Mouse (Mus musculus) C2C12 (cell line): Measurements from ENCODE around the gene Glyatl3. TPM values are rescaled to one million over a fixed set of nuclear protein-coding genes. Genes with fewer than 3 reads are reported as not detected.
A peak's percentile ranks its signal among the peaks of the same experiment; 100 is the strongest.

ENCODE experiments used
- H3K27me3 ChIP-seq: one replicate; pipeline ENCODE4 v1.6.1; 2011; ENCODE audit not compliant: control insufficient read depth, insufficient read depth, insufficient read length
- H3K36me3 ChIP-seq: one replicate; pipeline ENCODE4 v1.6.1; 2011; ENCODE audit not compliant: control insufficient read depth, insufficient read depth
- H3K4me3 ChIP-seq: one replicate; pipeline ENCODE4 v1.5.1; 2011; ENCODE audit warnings: mild to moderate bottlenecking, control low read depth; ENCODE audit not compliant: poor library complexity, insufficient read depth, severe bottlenecking
- H3K79me2 ChIP-seq: one replicate; pipeline ENCODE4 v1.6.1; 2011; ENCODE audit not compliant: control insufficient read depth, insufficient read depth
- H3K79me3 ChIP-seq: one replicate; pipeline ENCODE4 v1.6.1; 2011; ENCODE audit warnings: low read depth, control low read depth
- H3ac ChIP-seq: one replicate; pipeline ENCODE3; 2011; ENCODE audit warnings: low read depth; ENCODE audit not compliant: control insufficient read depth, insufficient read length
- CEBPB ChIP-seq: IDR thresholded peaks from one replicate; pipeline ENCODE4 v1.6.1; 2011; ENCODE audit warnings: low read depth, mild to moderate bottlenecking, control low read depth, moderate library complexity
- CTCF ChIP-seq: IDR thresholded peaks from one replicate; pipeline ENCODE4 v1.5.1; 2011; ENCODE audit not compliant: control insufficient read depth, insufficient read depth, insufficient read length
- FOSL1 ChIP-seq: IDR thresholded peaks from one replicate; pipeline ENCODE4 v1.8.0; 2011; ENCODE audit warnings: mild to moderate bottlenecking, low read length; ENCODE audit not compliant: poor library complexity, insufficient read depth, severe bottlenecking
- MAX ChIP-seq: IDR thresholded peaks from one replicate; pipeline ENCODE4 v1.6.1; 2011; ENCODE audit warnings: mild to moderate bottlenecking, control low read depth
- MYOD1 ChIP-seq: IDR thresholded peaks from one replicate; pipeline ENCODE4 v1.6.1; 2011; ENCODE audit warnings: low read depth; ENCODE audit not compliant: control insufficient read depth, insufficient read length
- MYOG ChIP-seq: IDR thresholded peaks from one replicate; pipeline ENCODE4 v1.6.1; 2011; ENCODE audit not compliant: control insufficient read depth, insufficient read length; ENCODE audit errors: extremely low read depth
- USF1 ChIP-seq: IDR thresholded peaks from one replicate; pipeline ENCODE4 v1.6.1; 2011; ENCODE audit warnings: low read depth, mild to moderate bottlenecking, control low read depth, moderate library complexity
- long read RNA-seq, 2 experiments: library from polyadenylated mRNA; unstranded; transcript quantifications; one replicate each; pipeline ENCODE4 v2.0.0; 2019 to 2020
- polyA plus RNA-seq: library from polyadenylated mRNA; unstranded; fragments of >200 nt; fragmentation: generic; extraction: Trizol; gene quantifications from one replicate; pipeline ENCODE4 v1.2.1, GENCODE M21; 2012; ENCODE audit warnings: missing spikeins

Glyatl3 gene
- polyA plus RNA-seq = not detected
- long read RNA-seq, experiment 1 = 0 reads
- long read RNA-seq, experiment 2 = 0 reads

DNA sequence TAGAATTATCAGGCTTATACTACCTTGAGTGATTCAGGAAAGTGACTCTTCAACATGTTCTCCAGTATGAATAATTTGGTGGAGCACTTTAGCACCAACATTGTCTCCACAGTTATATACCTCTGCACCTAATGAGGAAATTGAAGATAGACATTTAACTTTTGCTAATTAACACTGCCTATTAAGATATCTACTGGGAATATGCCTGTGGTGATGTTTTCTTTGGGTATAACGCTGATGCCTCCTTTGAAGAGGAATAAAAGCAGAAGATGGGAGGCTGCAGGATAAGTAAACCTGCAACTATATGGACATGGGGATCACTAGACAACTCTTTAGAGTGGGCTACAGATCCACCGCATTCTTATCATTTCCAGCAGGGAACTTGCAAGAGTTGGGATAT is at the start of gene Glyatl3:
Gene Glyatl3 (minus strand): TSS at position 101 of the 400 bp plus-strand sequence.
- no peaks in the 10 kb centered on the region for H3K79me2 ChIP-seq
- H3K79me3 ChIP-seq = no peaks in the 10 kb centered on the region
- H3K36me3 ChIP-seq = no peaks in the 10 kb centered on the region
- no peak for TF ChIP-seq MYOG
- no peak for TF ChIP-seq USF1
- TF ChIP-seq MAX = no peak
- no peak for TF ChIP-seq MYOD1
- TF ChIP-seq FOSL1 = no peak
- TF ChIP-seq CEBPB = no peak
- no peak for TF ChIP-seq CTCF
- no peaks in the 10 kb centered on the region for H3K27me3 ChIP-seq
- no peak within 1 kb of the TSS for H3K4me3 ChIP-seq
- no peak within 1 kb of the TSS for H3ac ChIP-seq

DNA sequence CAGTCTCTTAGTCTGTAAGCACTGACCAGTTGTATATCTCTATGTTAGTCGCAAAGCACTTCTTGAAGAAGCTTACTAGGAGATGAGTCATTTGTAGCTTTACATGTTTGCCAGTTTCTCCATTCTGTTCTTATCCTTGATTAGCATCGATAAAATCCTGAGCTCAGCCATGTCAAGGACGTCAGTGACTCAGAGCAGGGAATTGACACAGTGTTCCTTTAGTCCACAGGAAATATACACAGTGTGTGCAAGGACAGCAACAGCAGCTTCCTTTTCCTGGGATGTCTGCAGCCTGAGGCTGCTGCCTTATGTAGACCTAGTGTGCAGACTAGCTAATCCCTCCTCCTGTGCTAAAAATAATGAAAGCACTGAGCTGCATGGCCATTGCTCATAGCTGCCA is 34.4 kb upstream of the Glyatl3 start:
- no peaks in the 10 kb centered on the region for H3K27me3 ChIP-seq
- no peak overlapping the region for H3ac ChIP-seq
- TF ChIP-seq CTCF (no peak), MYOD1 (no peak), FOSL1 (no peak), MYOG (no peak), CEBPB (no peak), MAX (no peak), USF1 (no peak)
- no peaks in the 10 kb centered on the region for H3K79me3 ChIP-seq
- H3K4me3 ChIP-seq = no peak overlapping the region
- peaks cover 3% of the 10 kb centered on the region for H3K36me3 ChIP-seq
- H3K79me2 ChIP-seq = no peaks in the 10 kb centered on the region

DNA sequence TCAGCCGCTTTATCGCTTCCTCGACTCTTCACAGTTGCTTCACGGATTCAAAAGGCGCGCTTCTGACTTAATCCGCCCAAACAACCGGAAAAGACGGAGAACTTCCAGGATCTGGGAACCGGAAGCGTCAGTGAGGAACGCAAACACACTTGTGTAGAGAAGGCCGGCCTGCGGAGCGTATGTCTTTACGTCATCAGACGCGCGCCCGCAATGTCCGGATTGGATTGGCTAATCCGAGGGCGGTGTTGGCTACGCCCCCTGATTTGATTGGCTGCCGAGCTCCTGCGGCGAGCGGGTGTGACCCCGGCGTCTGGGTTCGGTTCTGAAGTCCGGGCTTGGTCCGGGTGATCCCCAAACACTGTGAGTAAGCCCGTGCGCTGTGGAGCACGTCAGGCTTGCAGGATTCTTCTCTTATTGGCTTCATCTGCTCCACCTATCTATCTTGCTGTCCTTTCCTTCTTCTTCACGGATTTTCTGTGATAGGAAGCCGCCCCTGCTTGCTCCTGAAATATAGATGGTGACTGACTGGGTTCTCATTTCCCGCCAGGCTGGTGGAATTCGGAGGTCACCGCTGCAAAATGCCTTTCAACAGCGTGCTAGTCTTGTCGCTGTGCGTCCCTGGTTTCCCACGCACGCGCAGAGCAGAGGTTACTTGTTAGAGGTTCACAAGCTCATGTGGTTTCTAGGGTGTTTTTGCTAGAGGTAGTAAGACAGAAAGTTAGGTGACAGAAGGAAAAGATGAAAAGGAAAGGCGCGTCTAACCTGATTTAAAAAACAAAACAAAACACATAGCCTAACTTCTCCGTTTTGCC is 20.5 kb upstream of the Glyatl3 start, which contains the start of the genes Mut and Cenpq:
Gene Mut (plus strand): TSS at position 266 of the 812 bp plus-strand sequence.
Gene Cenpq (minus strand): TSS at position 628 of the 812 bp plus-strand sequence.
- Histone ChIP-seq H3K36me3 (peaks cover 17% of the 10 kb centered on the region), H3K4me3 (peak within 1 kb of the TSS; percentile 59), H3K79me2 (peaks cover 14% of the 10 kb centered on the region), H3ac (peak within 1 kb of the TSS; percentile 73), H3K27me3 (no peaks in the 10 kb centered on the region), H3K79me3 (peaks cover 8% of the 10 kb centered on the region)
- TF ChIP-seq MYOD1 (no peak), MAX (peak; percentile 31)

DNA sequence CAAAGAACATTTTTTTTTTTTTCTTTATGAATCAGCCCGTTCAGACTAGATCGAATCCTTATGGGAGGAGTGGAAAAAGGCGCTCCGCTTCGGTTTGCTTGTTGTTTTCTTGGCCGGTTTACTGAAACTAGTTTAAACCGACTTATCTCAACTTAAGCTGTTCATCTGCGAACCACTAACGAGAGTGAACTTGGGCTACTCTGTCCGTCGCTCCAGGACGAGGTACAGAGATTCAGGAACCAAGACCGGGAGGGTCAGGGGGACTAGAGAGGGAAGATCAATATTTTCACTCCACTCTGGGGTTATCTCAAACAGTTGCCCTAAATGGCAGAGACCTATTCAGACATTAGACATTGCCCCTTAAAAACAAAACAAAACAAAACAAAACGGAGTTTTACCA is 19.8 kb upstream of the Glyatl3 start:
- no peaks in the 10 kb centered on the region for H3K27me3 ChIP-seq
- no peak for TF ChIP-seq MAX
- no peak for TF ChIP-seq USF1
- no peak for TF ChIP-seq MYOG
- no peak for TF ChIP-seq CEBPB
- no peak for TF ChIP-seq CTCF
- TF ChIP-seq MYOD1 = no peak
- TF ChIP-seq FOSL1 = no peak
- peak overlapping the region; percentile 61 for H3ac ChIP-seq

DNA sequence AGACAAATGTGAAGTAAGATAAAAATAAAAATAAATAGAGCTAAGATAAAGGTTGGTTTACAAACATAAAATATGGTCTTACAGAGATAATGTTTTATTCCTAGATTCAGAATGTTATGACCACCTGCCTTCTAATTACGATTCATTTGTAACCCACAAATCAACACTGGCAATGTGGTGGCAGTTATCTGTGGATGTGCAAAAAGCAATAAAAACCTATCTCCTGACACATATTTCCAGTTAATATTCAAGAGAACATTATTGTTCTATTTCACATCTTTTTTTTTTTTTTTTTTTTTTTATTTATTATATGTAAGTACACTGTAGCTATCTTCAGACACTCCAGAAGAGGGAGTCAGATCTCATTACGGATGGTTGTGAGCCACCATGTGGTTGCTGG is 1.3 kb upstream of the Glyatl3 start:
- Histone ChIP-seq H3K79me2 (no peaks in the 10 kb centered on the region), H3K36me3 (no peaks in the 10 kb centered on the region), H3K4me3 (no peak overlapping the region), H3ac (no peak overlapping the region), H3K27me3 (no peaks in the 10 kb centered on the region), H3K79me3 (no peaks in the 10 kb centered on the region)
- no peak for TF ChIP-seq CTCF
- TF ChIP-seq MAX = no peak
- TF ChIP-seq MYOG = no peak
- TF ChIP-seq USF1 = no peak
- TF ChIP-seq MYOD1 = no peak
- no peak for TF ChIP-seq FOSL1
- no peak for TF ChIP-seq CEBPB

More for the DNA sequence above, 19.8 kb upstream of the Glyatl3 start:
- Histone ChIP-seq H3K79me3 (peaks cover 8% of the 10 kb centered on the region), H3K4me3 (peak overlapping the region; percentile 59), H3K79me2 (peaks cover 14% of the 10 kb centered on the region), H3K36me3 (peaks cover 22% of the 10 kb centered on the region)

DNA sequence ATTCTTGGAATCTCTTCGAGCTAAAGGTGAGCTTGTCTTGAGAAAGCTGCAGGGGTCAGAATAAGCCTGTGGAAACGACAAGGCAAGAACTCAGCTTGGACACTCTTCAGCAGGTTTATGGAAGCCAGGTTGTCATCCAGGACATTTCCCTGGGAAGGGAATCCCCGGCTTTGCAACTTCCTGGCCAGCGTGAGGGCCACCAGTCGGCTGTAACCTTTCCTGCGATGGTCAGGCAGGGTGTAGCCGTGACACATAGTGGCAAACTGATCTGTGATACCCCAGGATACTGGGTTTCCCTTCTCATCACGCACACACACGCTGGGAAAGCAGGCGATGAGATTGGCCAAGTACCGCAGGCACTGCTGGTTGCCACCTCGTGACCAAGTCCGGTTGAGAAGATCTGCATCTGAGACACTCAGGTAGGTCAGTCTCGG is 9.4 kb downstream of the Glyatl3 start:
- Histone ChIP-seq H3K27me3 (no peaks in the 10 kb centered on the region), H3K79me3 (no peaks in the 10 kb centered on the region), H3K4me3 (no peak overlapping the region), H3K79me2 (no peaks in the 10 kb centered on the region), H3ac (no peak overlapping the region), H3K36me3 (no peaks in the 10 kb centered on the region)
- no peak for TF ChIP-seq CEBPB
- no peak for TF ChIP-seq FOSL1
- no peak for TF ChIP-seq MAX
- TF ChIP-seq MYOD1 = no peak
- TF ChIP-seq CTCF = no peak
- TF ChIP-seq MYOG = no peak
- no peak for TF ChIP-seq USF1
